Mouse (Mus musculus) forebrain, embryonic 11.5 days (tissue): Measurements from ENCODE around the gene Fggy. TPM values are rescaled to one million over a fixed set of nuclear protein-coding genes. Genes with fewer than 3 reads are reported as not detected.

ENCODE experiments used
- ATAC-seq: fragments of 200-750 bp; cut with Nextera tagmentation; replicated peaks from 2 replicates; pipeline ENCODE4 v1.8.0; 2017; ENCODE audit warnings: moderate TSS enrichment; ENCODE audit not compliant: low FRiP score
- DNase-seq: peaks from one replicate; pipeline ENCODE4 v3.0.0-alpha.2; 2017; ENCODE audit warnings: low spot score
- H3K27ac ChIP-seq: fragments of 300-500 bp; sonication (generic); 2 replicates; pipeline ENCODE4 v1.5.1; 2014; ENCODE audit warnings: low read depth, low read length
- H3K27me3 ChIP-seq: fragments of 300-500 bp; sonication (generic); 2 replicates; pipeline ENCODE4 v1.6.1; 2014; ENCODE audit warnings: mild to moderate bottlenecking, low read length, mixed read lengths; ENCODE audit not compliant: control insufficient read depth, insufficient read depth
- H3K36me3 ChIP-seq: fragments of 300-500 bp; sonication (generic); 2 replicates; pipeline ENCODE4 v1.6.1; 2014; ENCODE audit warnings: mild to moderate bottlenecking, low read length, moderate library complexity, mixed read lengths; ENCODE audit not compliant: control insufficient read depth, insufficient read depth
- H3K4me1 ChIP-seq: fragments of 300-500 bp; sonication (generic); replicated peaks from 2 replicates; pipeline ENCODE4 v1.6.1; 2014; ENCODE audit warnings: low read length, mixed read lengths; ENCODE audit not compliant: control insufficient read depth, insufficient read depth
- H3K4me2 ChIP-seq: fragments of 300-500 bp; sonication (generic); 2 replicates; pipeline ENCODE4 v1.6.1; 2014; ENCODE audit warnings: low read depth, mild to moderate bottlenecking, low read length, moderate library complexity, mixed read lengths; ENCODE audit not compliant: severe bottlenecking
- H3K4me3 ChIP-seq: fragments of 300-500 bp; sonication (generic); 2 replicates; pipeline ENCODE4 v1.5.1; 2014; ENCODE audit warnings: low read depth, low read length
- H3K9ac ChIP-seq: fragments of 300-500 bp; sonication (generic); 2 replicates; pipeline ENCODE4 v1.6.1; 2014; ENCODE audit warnings: low read length
- H3K9me3 ChIP-seq: fragments of 300-500 bp; sonication (generic); 2 replicates; pipeline ENCODE4 v1.6.1; 2016; ENCODE audit warnings: low read length, mixed read lengths; ENCODE audit not compliant: control insufficient read depth
- WGBS: fragments of 180-500 bp; shearing (Covaris S2); extraction: QIAGEN DNeasy Blood & Tissue Kit; methylation state at CpG from one replicate; pipeline ENCODE4 v1.1.7; 2014; 5-methylcytosine and 5-hydroxymethylcytosine counted together
- polyA plus RNA-seq: library from polyadenylated mRNA; unstranded; fragments of >200 nt; fragmentation: Nextera tagmentation; extraction: Ambion mirVana; gene quantifications from 2 replicates; pipeline ENCODE4 v1.2.1, GENCODE M21; 2014

Fggy gene
- polyA plus RNA-seq, 1 experiment from 2014 or later, result 7.7 TPM

GRCm38 (mm10) chr4:95897236-95897874 is 340.0 kb downstream of the Fggy start:
- DNase-seq (no peak), ATAC-seq (no peak)
- Histone ChIP-seq H3K27ac (no peak overlapping the region), H3K27me3 (no peaks in the 10 kb centered on the region), H3K9ac (no peak overlapping the region), H3K9me3 (no peaks in the 10 kb centered on the region), H3K4me3 (no peak overlapping the region), H3K4me1 (peaks cover 4% of the 10 kb centered on the region; the same call in 1 of the 2 replicates), H3K4me2 (no peak overlapping the region), H3K36me3 (no peaks in the 10 kb centered on the region)
- WGBS, result 68% methylated on average over 7 of the region's 7 CpGs

DNA sequence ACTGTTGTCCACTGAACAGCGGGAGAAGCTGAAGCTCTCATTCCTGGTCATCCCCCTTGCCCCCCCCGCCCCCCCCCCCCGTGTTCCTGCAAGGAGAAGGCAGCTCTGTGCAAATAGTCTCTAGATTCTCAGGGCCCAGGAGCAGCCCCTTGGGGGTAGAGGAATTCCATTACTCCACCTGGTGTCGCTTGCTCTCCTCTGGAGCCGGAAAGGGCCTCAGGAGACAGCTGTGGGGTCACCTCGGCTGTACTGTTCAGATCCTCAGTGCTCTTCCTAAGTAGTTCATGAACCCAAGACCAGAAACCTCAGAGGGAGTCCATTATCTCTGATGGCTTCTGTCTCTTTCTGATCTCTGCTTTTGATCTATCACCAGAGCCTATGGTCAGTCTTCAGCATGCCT is 341.4 kb downstream of the Fggy start:
- H3K4me1 ChIP-seq, result peaks cover 4% of the 10 kb centered on the region; the same call in 1 of the 2 replicates
- H3K27me3 ChIP-seq, result no peaks in the 10 kb centered on the region
- H3K9me3 ChIP-seq, result no peaks in the 10 kb centered on the region
- DNase-seq (no peak), ATAC-seq (no peak)
- 77% methylated on average over 4 of the region's 6 CpGs for WGBS
- H3K27ac ChIP-seq, result no peak overlapping the region
- H3K4me3 ChIP-seq, result no peak overlapping the region
- no peak overlapping the region for H3K4me2 ChIP-seq
- H3K36me3 ChIP-seq, result no peaks in the 10 kb centered on the region
- H3K9ac ChIP-seq, result no peak overlapping the region

DNA sequence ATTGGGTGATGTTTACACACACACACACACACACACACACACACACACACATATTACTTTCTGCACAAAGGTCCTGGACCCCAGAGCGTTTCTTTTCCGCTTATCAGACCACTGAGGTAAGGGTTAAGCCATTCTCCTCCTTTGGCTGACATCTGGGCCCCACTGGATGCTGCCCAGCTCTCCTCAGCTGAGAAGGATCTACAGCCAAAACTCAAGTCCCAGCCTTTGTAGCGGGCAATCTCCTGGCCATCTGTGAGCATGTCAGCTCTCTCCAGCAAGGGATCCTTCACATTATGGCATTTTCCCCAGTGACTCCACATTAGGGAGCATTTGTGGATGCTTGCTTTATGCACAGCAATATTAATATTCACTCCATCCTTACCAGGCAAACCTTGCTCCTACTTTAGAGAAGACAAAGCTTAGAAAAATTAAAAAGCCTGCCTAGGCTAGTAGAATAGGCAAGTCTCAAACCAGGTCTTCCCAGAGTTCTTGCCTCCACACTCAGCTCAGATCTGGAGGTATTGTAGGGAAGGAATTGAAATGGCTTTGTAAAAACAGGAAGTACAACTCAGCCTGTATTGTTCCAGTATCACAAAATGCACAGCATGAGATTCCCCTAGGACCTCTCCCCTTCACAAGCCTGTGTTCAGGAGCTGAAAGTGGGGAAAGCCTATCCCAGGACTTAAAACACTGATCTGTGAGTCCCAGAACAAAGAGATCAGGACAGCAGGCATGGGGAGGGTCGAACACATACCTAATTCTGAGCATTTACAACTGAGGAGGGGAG is 342.8 kb downstream of the Fggy start:
- H3K27ac ChIP-seq, result 0 out of 2 replicates have a peak overlapping the region, but pooled peaks have one; percentile 3
- DNase-seq (no peak), ATAC-seq (no peak)
- H3K27me3 ChIP-seq, result no peaks in the 10 kb centered on the region
- no peak overlapping the region for H3K4me2 ChIP-seq
- H3K4me3 ChIP-seq, result no peak overlapping the region
- peaks cover 4% of the 10 kb centered on the region; the same call in 1 of the 2 replicates for H3K4me1 ChIP-seq
- 65% methylated on average over 4 of the region's 4 CpGs for WGBS
- no peaks in the 10 kb centered on the region for H3K36me3 ChIP-seq
- H3K9ac ChIP-seq, result no peak overlapping the region
- no peaks in the 10 kb centered on the region for H3K9me3 ChIP-seq

DNA sequence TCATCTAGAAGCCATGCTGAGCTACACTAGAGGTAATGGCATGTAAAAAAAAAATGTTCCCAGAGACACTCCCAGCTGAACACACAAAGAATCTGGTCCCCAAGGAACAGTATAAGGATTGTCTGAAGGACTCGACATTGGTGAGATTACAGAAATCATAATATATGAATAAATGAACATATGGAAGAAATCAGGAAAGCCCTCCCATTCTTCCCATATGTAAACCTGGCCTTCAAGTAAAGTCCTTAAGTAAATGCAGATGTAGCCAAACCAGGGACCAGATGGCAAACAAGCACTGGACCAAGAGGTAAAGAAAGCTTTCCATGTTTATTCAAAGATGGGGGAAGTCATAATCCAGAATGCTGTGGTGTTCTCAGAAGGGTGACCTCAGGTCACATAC is 343.5 kb downstream of the Fggy start:
- no peaks in the 10 kb centered on the region for H3K9me3 ChIP-seq
- no peak for DNase-seq
- no peak overlapping the region for H3K4me3 ChIP-seq
- no peak for ATAC-seq
- no peak overlapping the region for H3K27ac ChIP-seq
- H3K4me2 ChIP-seq, result no peak overlapping the region
- 63% methylated on average over 1 of the region's 1 CpGs for WGBS
- peaks cover 4% of the 10 kb centered on the region; the same call in 1 of the 2 replicates for H3K4me1 ChIP-seq
- H3K27me3 ChIP-seq, result no peaks in the 10 kb centered on the region
- no peaks in the 10 kb centered on the region for H3K36me3 ChIP-seq
- no peak overlapping the region for H3K9ac ChIP-seq

DNA sequence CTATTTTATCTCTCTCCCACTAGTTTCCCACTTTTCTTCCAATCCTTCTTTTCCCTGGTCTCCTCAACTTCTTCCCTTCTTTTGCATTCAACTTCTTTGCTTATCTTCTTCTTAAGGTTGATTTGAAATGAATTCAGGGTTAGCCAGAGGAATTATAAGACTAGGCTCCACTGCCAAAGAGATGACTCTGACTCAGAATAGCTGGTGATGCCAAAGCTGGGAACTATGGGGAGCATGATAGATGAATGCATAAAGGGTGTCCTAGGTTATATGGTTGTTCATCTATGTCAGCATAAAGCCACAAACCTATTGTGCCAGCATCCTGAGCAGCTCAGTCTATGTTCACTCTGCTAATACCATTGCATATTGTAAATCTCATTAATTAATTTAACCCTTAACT is 348.8 kb downstream of the Fggy start:
- ATAC-seq (no peak), DNase-seq (no peak)
- Histone ChIP-seq H3K4me1 (0 out of 2 replicates have a peak, but pooled peaks cover under 1% of the 10 kb centered on the region), H3K9me3 (no peaks in the 10 kb centered on the region; the same call in 1 of the 2 replicates), H3K27me3 (no peaks in the 10 kb centered on the region), H3K4me3 (no peak overlapping the region), H3K9ac (no peak overlapping the region), H3K36me3 (no peaks in the 10 kb centered on the region), H3K27ac (no peak overlapping the region), H3K4me2 (no peak overlapping the region)

- DNase-seq (no peak), ATAC-seq (no peak)
- no peaks in the 10 kb centered on the region for H3K4me1 ChIP-seq
- no peaks in the 10 kb centered on the region; the same call in 1 of the 2 replicates for H3K9me3 ChIP-seq
- no peaks in the 10 kb centered on the region for H3K27me3 ChIP-seq
- H3K36me3 ChIP-seq, result no peaks in the 10 kb centered on the region
- H3K4me3 ChIP-seq, result no peak overlapping the region
- H3K9ac ChIP-seq, result no peak overlapping the region
- WGBS, result 77% methylated on average over 2 of the region's 2 CpGs
- no peak overlapping the region for H3K27ac ChIP-seq
- no peak overlapping the region for H3K4me2 ChIP-seq
Observed at GRCm38 (mm10) chr4:95909689-95910654, 352.7 kb downstream of the Fggy start.

DNA sequence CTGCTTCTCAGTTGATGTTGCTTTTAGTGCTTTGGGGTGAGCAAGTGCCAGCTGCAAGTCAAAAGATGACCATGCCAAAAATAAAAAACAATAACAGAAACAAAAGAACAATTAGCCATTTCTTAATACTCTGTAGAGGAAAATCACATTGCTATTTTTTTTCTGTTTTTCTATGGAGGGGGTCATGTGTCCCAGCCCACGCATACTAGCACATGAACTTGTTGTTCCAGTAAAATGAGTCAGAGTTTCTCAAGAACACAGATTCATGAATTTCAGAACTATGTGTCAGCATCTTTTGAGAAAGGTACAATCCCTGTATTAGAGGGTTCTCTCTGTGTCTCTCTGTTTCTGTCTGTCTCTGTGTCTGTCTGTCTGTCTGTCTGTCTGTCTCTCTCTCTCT is 355.7 kb downstream of the Fggy start:
- H3K4me2 ChIP-seq, result no peak overlapping the region

More for the DNA sequence above, 355.7 kb downstream of the Fggy start:
- Histone ChIP-seq H3K4me3 (no peak overlapping the region), H3K9ac (no peak overlapping the region), H3K36me3 (no peaks in the 10 kb centered on the region), H3K4me1 (no peaks in the 10 kb centered on the region), H3K9me3 (no peaks in the 10 kb centered on the region; the same call in 1 of the 2 replicates), H3K27ac (no peak overlapping the region), H3K27me3 (no peaks in the 10 kb centered on the region)
- no peak for DNase-seq
- WGBS, result 93% methylated on average over 1 of the region's 1 CpGs
- no peak for ATAC-seq
